In genomic region chr1:119775915-119776314, GRCm38 (mm10) we compare ENCODE assay signal across 15 mouse cellular contexts.
"Had no signal": no experiment of that assay in that cellular context is flagged by ENCODE, and none has a peak within 500 bp of the region (broad histone marks: within the 10 kb centered on the region; RNA-seq: fewer than 3 reads in every experiment).

No protein-coding gene starts in this region.

- H3K27me3 ChIP-seq: liver, embryonic 13.5 days; megakaryocyte, embryonic 14.5 days; midbrain, embryonic 13.5 days had no signal

- ATAC-seq: midbrain, embryonic 13.5 days; midbrain, embryonic 16.5 days had no signal

- H3K36me3 ChIP-seq: liver, embryonic 13.5 days had no signal

- H3K4me1 ChIP-seq: liver, embryonic 13.5 days; megakaryocyte, embryonic 14.5 days; midbrain, embryonic 10.5 days; midbrain, embryonic 13.5 days had no signal

- H3K4me3 ChIP-seq: layer of hippocampus, adult 2 months; liver, embryonic 13.5 days; megakaryocyte, embryonic 14.5 days; midbrain, embryonic 10.5 days; midbrain, embryonic 13.5 days; myocyte had no signal

- H3K9me3 ChIP-seq: liver, embryonic 13.5 days; megakaryocyte, embryonic 14.5 days; midbrain, embryonic 10.5 days; midbrain, embryonic 13.5 days had no signal

- H3K27ac ChIP-seq: kidney, postnatal 0 days; layer of hippocampus, adult 2 months; liver, embryonic 13.5 days; midbrain, embryonic 10.5 days; midbrain, embryonic 13.5 days; stomach, postnatal 0 days had no signal

- DNase-seq: kidney, postnatal 25 days; layer of hippocampus, adult 9-11 months; liver, embryonic 13.5 days; lung, adult 2 months; lung, postnatal 36 days; thymus, adult 2 months; thymus, postnatal 36 days had no signal
